In the genomic region with DNA sequence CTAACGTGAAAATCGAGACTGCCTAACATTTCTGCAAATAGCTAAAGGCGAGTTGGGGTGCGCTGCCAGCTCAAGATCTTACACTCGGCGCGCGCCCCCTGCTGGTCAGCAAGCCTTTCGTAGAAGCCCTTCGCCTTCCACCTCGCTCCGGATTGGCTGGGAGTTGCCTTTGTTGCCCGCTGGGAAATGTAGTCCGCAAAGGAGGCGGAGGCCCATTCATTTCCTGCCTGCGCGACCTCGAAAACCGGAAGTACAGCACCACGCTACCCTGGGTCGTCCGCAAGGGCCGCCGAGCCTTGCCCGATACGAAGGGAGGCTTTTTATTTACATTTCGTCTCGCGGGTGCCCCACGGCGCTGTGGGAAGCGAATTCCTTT, we compare ENCODE assay signal across 8 mouse cellular contexts. TPM values are rescaled to one million over a fixed set of nuclear protein-coding genes. Genes with fewer than 3 reads are reported as not detected.
A peak's percentile ranks its signal among the peaks of the same experiment; 100 is the strongest.
DNase-seq lines count a peak whose midpoint lies in the region; ATAC-seq lines count a peak whose summit lies in the region.

No protein-coding gene starts in this region.

- DNase-seq in ES-CJ7 (ENCODE audit: low read depth, low spot score), result peak; percentile 99
- DNase-seq in cerebellum, adult 11 months, result peak; percentile 99
- peak; percentile 100 for DNase-seq in forebrain, embryonic 14.5 days (ENCODE audit: low spot score)
- DNase-seq in heart, postnatal 14 days, result peak; percentile 99
- peak; percentile 99 for DNase-seq in layer of hippocampus, adult 11-12 months (ENCODE audit: low spot score)
- DNase-seq in lung, adult 18-20 months, result peak; percentile 98 to 99
- DNase-seq in testis, postnatal 14 days (ENCODE audit: low spot score), result peak; percentile 97

- intact Hi-C loops in heart, postnatal 14 days (cut with DNase I), result loop anchor here (1.0 to 10.0 kb wide), 3 partner anchors 59 to 301 kb away; a partner anchor contains a TSS

- under 1% methylated on average over 32 of the region's 32 CpGs for WGBS in forebrain, embryonic 14.5 days
- under 1% methylated on average over 32 of the region's 32 CpGs for WGBS in neural tube, embryonic 15.5 days

- peak overlapping the region; percentile 92 for H3K4me2 ChIP-seq in forebrain, embryonic 14.5 days (ENCODE audit: low read length)
- H3K4me2 ChIP-seq in neural tube, embryonic 15.5 days, result peak overlapping the region; percentile 92

- ATAC-seq in forebrain, embryonic 14.5 days, result peak; percentile 94
- peak; percentile 94 for ATAC-seq in neural tube, embryonic 15.5 days (ENCODE audit: low FRiP score)

- no peaks in the 10 kb centered on the region for H3K27me3 ChIP-seq in forebrain, embryonic 14.5 days (replicated peaks; ENCODE audit: control insufficient read depth, insufficient read depth, low read length)
- H3K27me3 ChIP-seq in neural tube, embryonic 15.5 days (replicated peaks), result no peaks in the 10 kb centered on the region

- peak overlapping the region; percentile 54 for H3K9ac ChIP-seq in forebrain, embryonic 14.5 days (ENCODE audit: low read length)
- H3K9ac ChIP-seq in neural tube, embryonic 15.5 days (replicated peaks), result peak overlapping the region; percentile 58

- H3K9me3 ChIP-seq in forebrain, embryonic 14.5 days (replicated peaks; ENCODE audit: control insufficient read depth, low read length), result no peaks in the 10 kb centered on the region
- H3K9me3 ChIP-seq in neural tube, embryonic 15.5 days (replicated peaks), result no peaks in the 10 kb centered on the region

- peaks cover 30% of the 10 kb centered on the region for H3K36me3 ChIP-seq in forebrain, embryonic 14.5 days (ENCODE audit: control insufficient read depth, insufficient read depth, low read length)
- peaks cover 20% of the 10 kb centered on the region for H3K36me3 ChIP-seq in neural tube, embryonic 15.5 days

- H3K27ac ChIP-seq in forebrain, embryonic 14.5 days (ENCODE audit: low read depth, low read length), result peak overlapping the region; percentile 85
- H3K27ac ChIP-seq in neural tube, embryonic 15.5 days (replicated peaks), result peak overlapping the region; percentile 95

- H3K4me1 ChIP-seq in forebrain, embryonic 14.5 days (ENCODE audit: control insufficient read depth, insufficient read depth, low read length), result peaks cover 8% of the 10 kb centered on the region
- H3K4me1 ChIP-seq in neural tube, embryonic 15.5 days, result peaks cover 56% of the 10 kb centered on the region

- peak overlapping the region; percentile 59 for H3K4me3 ChIP-seq in forebrain, embryonic 14.5 days (ENCODE audit: low read depth, low read length)
- H3K4me3 ChIP-seq in neural tube, embryonic 15.5 days (replicated peaks), result peak overlapping the region; percentile 65

RNA-seq across cellular contexts. Expression of a gene that starts 0.8 kb away (rescaled TPM):
- 18.0 and 22.0 TPM in 2 replicates for polyA plus RNA-seq in forebrain, embryonic 14.5 days (2014; fragmentation: Nextera tagmentation; extraction: Ambion mirVana)
- 10 to 100 TPM; 90.4 to 94.6 TPM for total RNA-seq in heart, postnatal 14 days (2021)
- polyA plus RNA-seq in neural tube, embryonic 15.5 days (2015; fragmentation: Nextera tagmentation; extraction: Ambion mirVana), result 16.2 and 16.9 TPM in 2 replicates

RNA-seq across cellular contexts. Expression of a gene that starts 20.7 kb away (rescaled TPM):
- 1.5 and 2.2 TPM in 2 replicates for polyA plus RNA-seq in forebrain, embryonic 14.5 days (2014; fragmentation: Nextera tagmentation; extraction: Ambion mirVana)
- 10 to 100 TPM in 1 of 2 experiments, 1 to 10 TPM in 1; 9.5 to 11.4 TPM for total RNA-seq in heart, postnatal 14 days (2021)
- 1.2 and 2.9 TPM in 2 replicates for polyA plus RNA-seq in neural tube, embryonic 15.5 days (2015; fragmentation: Nextera tagmentation; extraction: Ambion mirVana)

RNA-seq across cellular contexts. Expression of a gene that starts 36.8 kb away (rescaled TPM):
- 15.3 and 17.8 TPM in 2 replicates for polyA plus RNA-seq in forebrain, embryonic 14.5 days (2014; fragmentation: Nextera tagmentation; extraction: Ambion mirVana)
- total RNA-seq in heart, postnatal 14 days (2021), result 100 to 1,000 TPM; 115 to 133 TPM
- 13.2 and 28.7 TPM in 2 replicates for polyA plus RNA-seq in neural tube, embryonic 15.5 days (2015; fragmentation: Nextera tagmentation; extraction: Ambion mirVana)

RNA-seq across cellular contexts. Expression of a gene that starts 37.1 kb away (rescaled TPM):
- 18.3 and 25.9 TPM in 2 replicates for polyA plus RNA-seq in forebrain, embryonic 14.5 days (2014; fragmentation: Nextera tagmentation; extraction: Ambion mirVana)
- total RNA-seq in heart, postnatal 14 days (2021), result 10 to 100 TPM; 32.8 to 36.6 TPM
- 22.4 and 27.2 TPM in 2 replicates for polyA plus RNA-seq in neural tube, embryonic 15.5 days (2015; fragmentation: Nextera tagmentation; extraction: Ambion mirVana)

RNA-seq across cellular contexts. Expression of a gene that starts 44.2 kb away (rescaled TPM):
- polyA plus RNA-seq in forebrain, embryonic 14.5 days (2014; fragmentation: Nextera tagmentation; extraction: Ambion mirVana), result not detected in 2 replicates
- total RNA-seq in heart, postnatal 14 days (2021), result under 1 TPM in 1 of 2 experiments, not detected in 1; 0.36 TPM
- 0.34 TPM in 1 of 2 replicates, not detected in the other for polyA plus RNA-seq in neural tube, embryonic 15.5 days (2015; fragmentation: Nextera tagmentation; extraction: Ambion mirVana)

Comparison
In these comparisons a context has a peak if more than half of its experiments do, and no peak if none do; other contexts are left out.
1. Peak in every context shown above with its lines: DNase-seq, ATAC-seq, H3K4me3 ChIP-seq and H3K27ac ChIP-seq.